Mouse (Mus musculus) midbrain, embryonic 15.5 days (tissue): ENCODE data around the gene Tdrd7. TPM values are rescaled to one million over a fixed set of nuclear protein-coding genes. Genes with fewer than 3 reads are reported as not detected.

Experiments
- ATAC-seq: fragments of 200-750 bp; cut with Nextera tagmentation; replicated peaks from 2 replicates; pipeline ENCODE4 v1.8.0; 2017; ENCODE audit warnings: moderate TSS enrichment
- H3K27ac ChIP-seq: fragments of 300-500 bp; sonication (generic); 2 replicates; pipeline ENCODE4 v1.5.1; 2015; ENCODE audit warnings: mild to moderate bottlenecking, inconsistent platforms
- H3K27me3 ChIP-seq: fragments of 300-500 bp; sonication (generic); replicated peaks from 2 replicates; pipeline ENCODE4 v1.6.1; 2015; ENCODE audit warnings: inconsistent platforms
- H3K36me3 ChIP-seq: fragments of 300-500 bp; sonication (generic); replicated peaks from 2 replicates; pipeline ENCODE4 v1.6.1; 2015; ENCODE audit warnings: inconsistent platforms
- H3K4me1 ChIP-seq: fragments of 300-500 bp; sonication (generic); 2 replicates; pipeline ENCODE4 v1.6.1; 2015; ENCODE audit warnings: inconsistent platforms
- H3K4me2 ChIP-seq: fragments of 300-500 bp; sonication (generic); 2 replicates; pipeline ENCODE4 v1.6.1; 2015; ENCODE audit warnings: inconsistent platforms, mild to moderate bottlenecking, moderate library complexity
- H3K4me3 ChIP-seq: fragments of 300-500 bp; sonication (generic); 2 replicates; pipeline ENCODE4 v1.5.1; 2015; ENCODE audit warnings: mild to moderate bottlenecking, inconsistent platforms
- H3K9ac ChIP-seq: fragments of 300-500 bp; sonication (generic); 2 replicates; pipeline ENCODE4 v1.6.1; 2015; ENCODE audit warnings: mild to moderate bottlenecking, inconsistent platforms
- H3K9me3 ChIP-seq: fragments of 300-500 bp; sonication (generic); 2 replicates; pipeline ENCODE4 v1.6.1; 2016; ENCODE audit warnings: inconsistent platforms
- WGBS: fragments of 180-500 bp; shearing (Covaris S2); methylation state at CpG from one replicate; pipeline ENCODE4 v1.1.7; 2015; ENCODE audit warnings: mixed read lengths; 5-methylcytosine and 5-hydroxymethylcytosine counted together
- polyA plus RNA-seq: library from polyadenylated mRNA; unstranded; fragments of >200 nt; fragmentation: Nextera tagmentation; extraction: Ambion mirVana; gene quantifications from 2 replicates; pipeline ENCODE4 v1.2.1, GENCODE M21; 2015

Tdrd7 gene
- polyA plus RNA-seq, 1 experiment from 2014 or later, result 24.5 TPM

DNA sequence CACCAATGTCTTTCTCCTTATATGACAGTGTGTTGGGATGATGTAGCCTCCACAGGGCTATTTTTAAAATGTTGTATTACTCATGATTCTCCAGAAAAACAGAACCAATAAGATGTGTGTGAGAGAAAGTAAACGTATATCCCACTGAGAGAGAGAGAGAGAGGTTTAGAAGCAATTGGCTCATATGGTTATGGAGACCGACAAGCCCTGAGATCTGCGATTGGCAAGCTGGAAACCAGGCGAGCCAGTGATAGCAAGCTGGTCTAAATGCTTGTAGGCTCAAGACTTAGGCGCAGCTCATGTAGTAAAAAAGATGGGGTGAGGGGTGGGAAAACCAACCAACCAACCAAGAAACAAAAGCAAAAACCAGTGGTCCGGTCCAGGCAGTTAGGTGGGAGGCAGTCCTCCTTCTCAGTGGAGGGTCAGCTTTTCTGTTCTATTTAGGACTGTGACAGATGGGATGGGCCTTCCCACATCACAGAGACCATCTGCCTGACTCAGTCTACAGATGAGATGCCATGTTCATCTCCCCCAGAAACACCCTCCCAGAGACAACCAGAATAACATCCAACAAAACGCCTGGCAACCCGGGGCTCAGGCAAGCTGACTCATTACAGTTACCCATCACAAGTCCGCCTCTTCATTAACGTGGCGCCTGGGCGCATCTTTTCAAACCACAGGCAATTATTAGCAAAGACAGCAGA is 96.3 kb downstream of the Tdrd7 start:
- H3K27me3 ChIP-seq, result no peaks in the 10 kb centered on the region
- H3K9me3 ChIP-seq, result no peaks in the 10 kb centered on the region
- no peaks in the 10 kb centered on the region for H3K36me3 ChIP-seq
- WGBS, result 81% methylated on average over 12 of the region's 12 CpGs
- H3K27ac ChIP-seq, result no peak overlapping the region
- H3K9ac ChIP-seq, result no peak overlapping the region
- H3K4me3 ChIP-seq, result no peak overlapping the region
- H3K4me1 ChIP-seq, result no peaks in the 10 kb centered on the region
- no peak for ATAC-seq
- no peak overlapping the region for H3K4me2 ChIP-seq

DNA sequence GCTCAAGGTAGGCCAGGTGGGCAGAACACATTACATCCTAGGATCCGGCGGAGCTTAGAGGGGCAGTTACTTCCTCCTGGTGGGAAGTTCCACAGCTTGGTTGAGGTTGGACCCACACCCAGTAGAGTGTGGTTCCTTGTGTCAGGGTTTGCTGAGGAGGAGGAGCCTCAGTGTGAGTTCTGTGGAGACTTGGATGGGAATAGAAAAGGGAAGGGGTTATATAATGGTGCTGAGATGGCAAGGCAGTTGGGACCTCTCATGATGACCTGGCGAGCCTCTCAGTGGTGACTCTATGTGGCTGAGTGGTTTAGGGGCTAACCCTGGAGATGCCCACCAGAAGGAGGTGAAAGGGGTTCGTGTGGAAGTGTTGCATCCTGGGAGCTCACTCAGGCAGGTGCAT is 98.7 kb downstream of the Tdrd7 start:
- Histone ChIP-seq H3K9me3 (no peaks in the 10 kb centered on the region), H3K36me3 (no peaks in the 10 kb centered on the region), H3K4me1 (no peaks in the 10 kb centered on the region), H3K27me3 (no peaks in the 10 kb centered on the region), H3K4me3 (no peak overlapping the region), H3K4me2 (no peak overlapping the region), H3K9ac (no peak overlapping the region), H3K27ac (no peak overlapping the region)
- no peak for ATAC-seq
- WGBS, result 84% methylated on average over 4 of the region's 4 CpGs

DNA sequence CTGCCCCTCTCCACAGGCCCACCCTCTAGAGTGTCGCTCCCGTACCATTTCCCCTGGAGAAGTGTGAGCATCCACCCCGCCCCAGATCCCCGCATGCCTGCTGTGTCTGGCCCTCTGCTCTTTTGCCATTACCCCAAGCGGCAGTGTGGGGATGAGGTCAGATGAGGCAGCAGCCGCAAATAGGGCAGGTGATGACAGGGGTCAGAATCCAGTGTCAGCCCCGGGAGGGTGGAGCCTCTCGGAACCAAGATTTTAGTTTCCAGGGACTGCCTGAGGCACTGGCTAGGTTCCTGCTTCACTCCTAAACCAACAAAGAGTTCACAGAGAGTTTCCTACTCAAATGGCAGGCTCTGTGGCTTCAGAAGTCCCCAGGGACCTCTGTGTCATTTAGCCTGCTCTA is 99.1 kb downstream of the Tdrd7 start:
- H3K4me2 ChIP-seq, result no peak overlapping the region
- H3K4me1 ChIP-seq, result no peaks in the 10 kb centered on the region
- no peaks in the 10 kb centered on the region for H3K9me3 ChIP-seq
- WGBS, result 68% methylated on average over 8 of the region's 8 CpGs
- no peak overlapping the region for H3K27ac ChIP-seq
- no peak overlapping the region for H3K4me3 ChIP-seq
- no peak for ATAC-seq
- H3K27me3 ChIP-seq, result no peaks in the 10 kb centered on the region
- no peaks in the 10 kb centered on the region for H3K36me3 ChIP-seq
- H3K9ac ChIP-seq, result no peak overlapping the region

DNA sequence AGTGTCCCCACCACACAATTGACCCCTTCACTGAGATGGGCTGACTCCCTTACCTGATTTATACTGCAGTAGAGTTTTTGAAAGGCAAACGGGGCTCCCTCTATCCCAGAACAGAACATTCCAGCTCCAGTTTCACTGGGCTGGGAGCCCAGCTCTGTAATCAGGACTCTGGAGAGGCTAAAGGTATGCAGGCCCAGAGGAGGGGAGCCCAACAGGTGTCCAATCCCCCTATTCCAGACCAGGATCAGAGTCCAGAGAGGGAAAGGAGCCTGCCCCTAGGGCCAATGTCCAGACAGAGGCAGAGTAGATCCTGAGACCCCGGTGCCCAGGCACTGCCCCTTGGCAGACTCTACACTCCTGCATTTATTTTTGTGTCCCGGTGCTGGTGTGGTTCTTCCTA is 99.8 kb downstream of the Tdrd7 start:
- Histone ChIP-seq H3K27me3 (no peaks in the 10 kb centered on the region), H3K36me3 (no peaks in the 10 kb centered on the region), H3K4me1 (no peaks in the 10 kb centered on the region), H3K4me3 (no peak overlapping the region), H3K9ac (no peak overlapping the region), H3K4me2 (no peak overlapping the region), H3K9me3 (no peaks in the 10 kb centered on the region), H3K27ac (no peak overlapping the region)
- WGBS, result 82% methylated on average over 3 of the region's 3 CpGs
- no peak for ATAC-seq

DNA sequence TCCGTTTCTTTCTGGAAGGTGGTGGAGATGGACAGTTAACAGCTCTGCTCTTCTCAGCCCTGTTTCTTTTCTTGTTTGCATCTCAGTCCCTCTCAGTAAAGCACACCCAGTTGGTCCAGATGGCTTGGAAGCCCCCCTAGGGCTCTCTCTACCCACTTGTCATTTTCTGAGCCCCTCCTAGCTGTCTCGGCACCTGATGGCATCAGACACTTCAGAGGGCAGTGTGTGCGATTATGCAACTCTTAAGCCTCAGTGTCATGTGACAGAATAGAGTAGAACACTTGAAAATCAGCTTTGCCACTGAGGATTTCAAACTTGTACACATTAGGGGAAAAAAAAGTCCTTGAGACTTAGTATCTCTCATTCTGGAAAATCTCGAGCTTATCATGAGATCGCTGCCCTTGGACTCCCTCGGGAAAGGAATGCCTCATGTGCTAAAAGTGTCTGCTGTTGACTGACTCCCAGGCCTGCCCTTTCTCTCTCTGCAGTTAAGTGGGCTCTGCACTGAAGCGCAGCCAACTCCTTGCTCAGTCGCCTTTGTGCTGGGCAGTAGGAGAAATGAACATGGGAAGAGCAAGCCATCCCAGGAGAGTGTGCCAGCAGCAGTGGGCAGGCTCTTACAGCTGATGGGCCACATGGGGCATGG is 100.7 kb downstream of the Tdrd7 start:
- Histone ChIP-seq H3K4me1 (no peaks in the 10 kb centered on the region), H3K4me3 (no peak overlapping the region), H3K4me2 (no peak overlapping the region), H3K36me3 (no peaks in the 10 kb centered on the region), H3K27me3 (no peaks in the 10 kb centered on the region), H3K27ac (no peak overlapping the region), H3K9me3 (no peaks in the 10 kb centered on the region), H3K9ac (no peak overlapping the region)
- 61% methylated on average over 8 of the region's 8 CpGs for WGBS
- ATAC-seq, result no peak

DNA sequence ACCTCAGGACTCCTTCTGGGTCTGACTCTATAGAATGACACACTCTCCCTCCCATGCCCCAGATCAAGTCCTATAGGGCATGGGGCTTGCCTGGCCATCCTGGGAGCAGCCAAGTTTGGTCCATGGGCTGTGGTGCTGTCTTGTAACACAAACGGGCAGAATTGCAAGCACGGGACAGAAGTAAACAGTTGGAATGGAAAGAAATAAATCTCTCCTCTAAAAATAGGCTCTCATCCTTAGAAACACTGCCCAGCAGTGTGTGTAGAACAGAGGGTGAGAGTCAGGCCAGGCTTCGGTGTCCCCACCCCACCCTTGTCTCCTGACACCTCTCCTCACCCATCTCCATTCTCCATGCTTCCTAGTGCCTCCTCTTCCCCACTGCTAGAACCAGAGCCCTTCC is 102.9 kb downstream of the Tdrd7 start:
- WGBS, result 88% methylated on average over 3 of the region's 3 CpGs
- H3K9me3 ChIP-seq, result no peaks in the 10 kb centered on the region
- no peak overlapping the region for H3K27ac ChIP-seq
- H3K27me3 ChIP-seq, result no peaks in the 10 kb centered on the region
- H3K4me2 ChIP-seq, result no peak overlapping the region
- H3K4me3 ChIP-seq, result no peak overlapping the region
- no peaks in the 10 kb centered on the region for H3K36me3 ChIP-seq
- H3K4me1 ChIP-seq, result no peaks in the 10 kb centered on the region
- no peak overlapping the region for H3K9ac ChIP-seq
- no peak for ATAC-seq

DNA sequence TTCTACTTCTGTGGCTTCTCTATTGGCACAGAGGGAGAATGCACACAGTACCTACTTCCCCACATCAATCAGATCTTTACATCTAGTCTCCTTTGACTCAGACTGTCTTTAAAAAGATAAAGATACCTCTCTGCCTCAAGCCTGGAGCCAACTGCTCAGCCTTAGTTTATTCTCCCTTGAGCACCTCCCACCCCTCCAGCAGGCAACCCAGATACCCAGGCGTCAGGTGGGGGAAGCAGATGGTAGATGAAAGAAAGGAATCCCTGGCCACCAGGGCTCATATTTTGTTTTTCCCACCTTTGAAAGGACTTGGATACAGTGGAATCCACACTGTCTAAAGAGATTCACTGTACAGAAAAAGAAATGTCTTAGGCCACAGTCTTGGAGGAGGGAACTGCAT is 103.4 kb downstream of the Tdrd7 start:
- no peaks in the 10 kb centered on the region for H3K9me3 ChIP-seq
- ATAC-seq, result no peak
- no peak overlapping the region for H3K4me2 ChIP-seq
- WGBS, result 40% methylated on average over 1 of the region's 1 CpGs
- no peak overlapping the region for H3K27ac ChIP-seq
- H3K4me1 ChIP-seq, result no peaks in the 10 kb centered on the region
- H3K9ac ChIP-seq, result no peak overlapping the region
- no peaks in the 10 kb centered on the region for H3K27me3 ChIP-seq
- H3K36me3 ChIP-seq, result no peaks in the 10 kb centered on the region
- H3K4me3 ChIP-seq, result no peak overlapping the region

DNA sequence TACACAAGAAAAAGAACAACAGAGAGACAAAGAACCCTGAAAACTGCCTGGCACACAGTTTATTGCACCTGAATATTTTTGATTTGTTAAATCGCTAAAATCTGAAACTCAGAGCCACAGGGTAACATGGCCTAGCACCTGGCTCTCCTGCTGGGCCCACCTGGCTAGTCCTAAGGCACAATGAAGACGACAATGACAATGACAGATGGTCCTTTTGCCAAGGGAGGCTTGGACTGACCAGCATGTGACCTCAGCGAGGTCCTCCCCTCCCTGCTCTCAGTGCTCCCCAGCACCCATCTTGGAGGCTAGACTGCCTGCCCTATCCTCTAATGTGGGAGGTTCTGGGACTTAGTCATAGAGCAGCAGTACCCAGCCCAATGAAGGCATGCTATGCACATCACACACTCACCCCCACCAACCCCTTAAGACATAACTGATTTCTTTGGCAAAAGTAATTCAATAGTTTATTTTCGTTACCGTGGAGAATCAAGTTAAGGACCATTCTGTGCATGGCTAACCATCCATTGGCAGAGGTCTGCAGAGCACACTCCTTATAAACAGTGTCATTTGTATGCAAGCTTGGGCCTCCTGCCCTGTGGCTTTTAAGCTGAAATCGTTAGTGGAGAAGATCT is 104.8 kb downstream of the Tdrd7 start:
- Histone ChIP-seq H3K9ac (no peak overlapping the region), H3K4me1 (no peaks in the 10 kb centered on the region), H3K36me3 (no peaks in the 10 kb centered on the region), H3K27me3 (no peaks in the 10 kb centered on the region), H3K4me2 (no peak overlapping the region), H3K9me3 (no peaks in the 10 kb centered on the region), H3K4me3 (no peak overlapping the region), H3K27ac (no peak overlapping the region)
- WGBS, result 60% methylated on average over 6 of the region's 6 CpGs
- ATAC-seq, result no peak

DNA sequence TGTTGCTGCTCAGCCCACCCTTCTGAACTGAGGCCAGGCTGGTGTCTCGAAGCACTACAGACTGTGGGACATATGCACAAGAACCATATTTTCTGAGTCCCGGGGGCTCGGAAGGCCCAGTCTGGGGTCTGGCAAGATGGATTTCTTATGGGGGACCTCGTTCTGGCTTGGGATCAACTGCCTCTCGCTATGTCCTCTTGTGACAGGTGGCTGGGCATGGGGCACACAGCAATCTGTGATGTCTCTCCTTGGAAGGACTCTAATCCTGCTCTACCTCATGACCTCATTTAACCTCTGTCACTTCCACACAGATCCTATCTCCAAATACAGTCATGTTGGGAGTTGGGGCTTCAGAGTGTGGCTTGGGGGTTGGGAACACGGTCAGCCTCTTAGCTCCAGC is 107.5 kb downstream of the Tdrd7 start:
- 92% methylated on average over 6 of the region's 6 CpGs for WGBS

DNA sequence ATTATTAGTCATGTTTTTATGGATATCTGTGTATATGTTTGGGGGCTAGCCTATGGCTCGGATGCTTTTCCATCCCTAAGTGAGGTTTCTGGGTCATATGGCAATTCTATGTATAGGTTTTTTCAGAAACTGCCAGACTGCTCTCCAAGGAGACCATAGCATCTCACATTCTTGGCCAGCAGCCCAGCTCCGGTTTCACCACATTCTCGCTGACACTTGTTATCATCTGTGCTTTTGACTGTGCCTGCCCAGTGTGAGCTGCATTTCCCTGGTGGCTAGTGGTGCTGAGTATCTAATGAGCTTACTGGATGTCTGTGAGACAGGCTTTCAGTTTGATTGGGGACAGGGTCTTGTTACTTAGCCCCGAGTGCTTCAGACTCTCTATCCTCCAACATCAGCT is 108.6 kb downstream of the Tdrd7 start:
- no peak for ATAC-seq
- H3K27me3 ChIP-seq, result no peaks in the 10 kb centered on the region
- H3K9ac ChIP-seq, result no peak overlapping the region
- H3K36me3 ChIP-seq, result no peaks in the 10 kb centered on the region
- no peaks in the 10 kb centered on the region for H3K4me1 ChIP-seq
- H3K4me2 ChIP-seq, result no peak overlapping the region
- WGBS, result 57% methylated on average over 4 of the region's 4 CpGs
- no peak overlapping the region for H3K27ac ChIP-seq
- no peaks in the 10 kb centered on the region for H3K9me3 ChIP-seq
- H3K4me3 ChIP-seq, result no peak overlapping the region

More for the DNA sequence above, 107.5 kb downstream of the Tdrd7 start:
- H3K9ac ChIP-seq, result no peak overlapping the region
- H3K4me2 ChIP-seq, result no peak overlapping the region
- H3K36me3 ChIP-seq, result no peaks in the 10 kb centered on the region
- H3K9me3 ChIP-seq, result no peaks in the 10 kb centered on the region
- no peaks in the 10 kb centered on the region for H3K4me1 ChIP-seq
- no peaks in the 10 kb centered on the region for H3K27me3 ChIP-seq
- no peak for ATAC-seq
- H3K27ac ChIP-seq, result no peak overlapping the region
- no peak overlapping the region for H3K4me3 ChIP-seq

DNA sequence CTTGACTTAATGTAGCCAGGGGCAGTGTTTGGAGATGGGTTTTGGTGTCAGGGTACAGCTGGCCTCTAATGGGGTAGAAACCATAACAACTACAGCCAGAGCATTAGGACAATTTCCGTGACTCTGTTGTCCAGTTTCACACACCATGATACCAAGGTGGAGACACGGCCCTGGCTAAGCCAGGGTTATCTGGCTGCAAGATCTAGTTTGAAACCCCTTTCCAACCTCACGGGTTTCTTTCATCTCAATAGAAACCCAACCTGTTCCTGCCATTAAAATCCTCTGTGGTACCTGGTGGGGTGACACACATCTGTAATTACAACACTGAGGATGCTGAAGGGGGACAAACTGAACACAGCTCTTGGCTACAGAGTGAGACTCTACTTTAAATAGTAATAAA is 110.5 kb downstream of the Tdrd7 start:
- WGBS, result 94% methylated on average over 3 of the region's 3 CpGs
- ATAC-seq, result no peak

DNA sequence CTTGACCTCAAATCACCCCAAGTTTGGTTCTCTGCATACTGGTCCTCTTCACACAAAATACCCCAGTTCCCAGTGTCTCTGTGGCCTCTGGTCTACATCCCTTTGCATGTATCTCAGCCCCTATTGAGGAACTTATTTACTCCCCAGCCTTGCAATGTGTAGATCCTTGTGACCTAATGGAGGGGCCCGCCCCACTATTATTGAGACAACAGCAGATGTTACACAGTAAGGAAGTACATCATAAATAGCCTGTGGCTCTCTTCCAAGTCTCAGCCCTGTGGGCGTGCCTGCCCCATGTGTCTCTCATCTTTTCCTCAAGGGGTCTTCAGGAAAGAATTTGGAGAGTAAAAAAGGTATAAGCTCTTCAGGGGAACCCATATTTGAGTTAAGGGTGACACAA is 111.8 kb downstream of the Tdrd7 start:
- H3K9me3 ChIP-seq, result no peaks in the 10 kb centered on the region
- no peaks in the 10 kb centered on the region for H3K4me1 ChIP-seq
- no peak overlapping the region for H3K4me3 ChIP-seq
- no peak for ATAC-seq
- H3K4me2 ChIP-seq, result no peak overlapping the region
- no peaks in the 10 kb centered on the region for H3K36me3 ChIP-seq
- no peak overlapping the region for H3K27ac ChIP-seq
- H3K27me3 ChIP-seq, result no peaks in the 10 kb centered on the region
- 89% methylated on average over 2 of the region's 2 CpGs for WGBS
- no peak overlapping the region for H3K9ac ChIP-seq

More for the DNA sequence above, 110.5 kb downstream of the Tdrd7 start:
- H3K36me3 ChIP-seq, result no peaks in the 10 kb centered on the region
- no peaks in the 10 kb centered on the region for H3K27me3 ChIP-seq
- no peak overlapping the region for H3K4me2 ChIP-seq
- H3K4me3 ChIP-seq, result no peak overlapping the region
- no peak overlapping the region for H3K9ac ChIP-seq
- no peaks in the 10 kb centered on the region for H3K4me1 ChIP-seq
- no peaks in the 10 kb centered on the region for H3K9me3 ChIP-seq
- H3K27ac ChIP-seq, result no peak overlapping the region

DNA sequence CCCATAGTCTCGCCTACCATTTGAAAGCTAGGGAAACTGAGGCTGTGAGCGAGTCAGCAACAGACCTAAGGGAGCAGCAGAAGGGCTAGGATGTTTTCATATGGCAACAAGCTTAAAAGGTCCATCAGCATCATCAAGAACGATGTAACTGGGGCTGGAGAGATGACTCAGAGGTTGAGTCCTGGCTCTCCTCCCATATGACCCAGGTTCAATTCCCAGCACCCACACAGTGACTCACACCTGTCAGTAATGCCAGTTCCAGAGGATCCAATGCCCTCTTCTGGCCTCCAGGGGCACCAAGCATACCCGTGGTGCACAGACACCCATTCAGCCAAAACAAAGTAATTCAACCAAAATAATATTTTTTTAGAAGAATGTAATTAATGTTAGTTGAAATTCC is 115.1 kb downstream of the Tdrd7 start:
- WGBS, result 89% methylated on average over 4 of the region's 4 CpGs
- no peak overlapping the region for H3K4me2 ChIP-seq
- no peak overlapping the region for H3K27ac ChIP-seq
- no peaks in the 10 kb centered on the region for H3K4me1 ChIP-seq
- no peak for ATAC-seq
- no peaks in the 10 kb centered on the region for H3K36me3 ChIP-seq
- H3K9me3 ChIP-seq, result no peaks in the 10 kb centered on the region
- no peak overlapping the region for H3K9ac ChIP-seq
- no peaks in the 10 kb centered on the region for H3K27me3 ChIP-seq
- H3K4me3 ChIP-seq, result no peak overlapping the region
